Mouse (Mus musculus): Measurements from ENCODE around the gene Arl8b. TPM values are rescaled to one million over a fixed set of nuclear protein-coding genes. Genes with fewer than 3 reads are reported as not detected.

Gene Arl8b
- polyA plus RNA-seq, 2 experiments = 28.0 to 76.5 TPM

DNA sequence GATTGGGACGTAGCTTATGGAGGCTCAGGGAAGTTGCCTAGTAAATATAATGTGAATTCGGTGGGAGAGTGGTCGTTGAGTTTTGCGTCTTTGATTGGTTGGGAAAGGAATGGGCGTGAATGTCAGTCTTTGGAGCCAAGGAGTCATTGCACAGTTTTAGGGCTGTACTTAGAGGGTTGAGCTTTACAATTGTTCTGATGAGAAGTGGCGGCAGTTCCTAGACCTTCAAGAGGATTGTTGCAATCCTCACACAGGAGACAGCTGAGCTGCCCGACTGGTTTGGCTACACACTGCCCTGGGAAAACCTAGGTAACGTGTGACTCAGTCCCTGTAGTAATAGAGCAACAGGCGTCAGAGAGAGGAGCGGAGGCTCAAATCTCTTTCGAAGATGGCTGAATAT lies 1.2 kb downstream of the Arl8b start:
- Histone ChIP-seq H3K36me3 (ENCODE audit: control insufficient read depth, insufficient read depth, low read length) (no peaks in the 10 kb centered on the region), H3K27ac (replicated peaks; ENCODE audit: low read depth, low read length) (no peak overlapping the region), H3K4me3 (replicated peaks; ENCODE audit: low read length) (peak overlapping the region; percentile 100), H3K9ac (ENCODE audit: low read depth, low read length, severe bottlenecking) (peak overlapping the region; percentile 95), H3K9me3 (ENCODE audit: control insufficient read depth, low read length) (no peaks in the 10 kb centered on the region), H3K27me3 (ENCODE audit: control insufficient read depth, insufficient read depth, low read length) (no peaks in the 10 kb centered on the region), H3K4me2 (replicated peaks; ENCODE audit: low read depth, low read length, severe bottlenecking) (peak overlapping the region; percentile 75), H3K4me1 (ENCODE audit: control insufficient read depth, insufficient read depth, low read length) (peaks cover 12% of the 10 kb centered on the region)
- peak; percentile 14 for DNase-seq (ENCODE audit: low spot score)
- WGBS = 24% methylated on average over 11 of the region's 11 CpGs
- no peak for TF ChIP-seq POLR2A (IDR thresholded peaks at IDR 0.05; ENCODE audit: borderline replicate concordance, extremely low read depth, insufficient read depth, insufficient read length)
- ATAC-seq (ENCODE audit: low FRiP score, low read depth) = no peak

- Histone ChIP-seq H3K9me3 (ENCODE audit: control insufficient read depth, low read length) (no peaks in the 10 kb centered on the region), H3K4me3 (replicated peaks; ENCODE audit: low read length) (peak overlapping the region; percentile 100), H3K9ac (ENCODE audit: low read depth, low read length, severe bottlenecking) (0 out of 2 replicates have a peak overlapping the region, but pooled peaks have one; percentile 95), H3K4me1 (ENCODE audit: control insufficient read depth, insufficient read depth, low read length) (peaks cover 12% of the 10 kb centered on the region), H3K4me2 (replicated peaks; ENCODE audit: low read depth, low read length, severe bottlenecking) (peak overlapping the region; percentile 75), H3K27ac (replicated peaks; ENCODE audit: low read depth, low read length) (no peak overlapping the region), H3K27me3 (ENCODE audit: control insufficient read depth, insufficient read depth, low read length) (no peaks in the 10 kb centered on the region), H3K36me3 (ENCODE audit: control insufficient read depth, insufficient read depth, low read length) (no peaks in the 10 kb centered on the region)
- WGBS = 47% methylated on average over 5 of the region's 5 CpGs
- DNase-seq (ENCODE audit: low spot score) = no peak
- TF ChIP-seq POLR2A (IDR thresholded peaks at IDR 0.05; ENCODE audit: borderline replicate concordance, extremely low read depth, insufficient read depth, insufficient read length) = no peak
- no peak for ATAC-seq (ENCODE audit: low FRiP score, low read depth)
Measured at GRCm38 (mm10) chr6:108784796-108785195, 1.9 kb downstream of the Arl8b start.

- H3K4me2 ChIP-seq (replicated peaks; ENCODE audit: low read depth, low read length, severe bottlenecking) = no peak overlapping the region
- H3K36me3 ChIP-seq (ENCODE audit: control insufficient read depth, insufficient read depth, low read length) = no peaks in the 10 kb centered on the region
- no peaks in the 10 kb centered on the region for H3K9me3 ChIP-seq (ENCODE audit: control insufficient read depth, low read length)
- no peak overlapping the region for H3K27ac ChIP-seq (replicated peaks; ENCODE audit: low read depth, low read length)
- no peaks in the 10 kb centered on the region for H3K27me3 ChIP-seq (ENCODE audit: control insufficient read depth, insufficient read depth, low read length)
- no peak for DNase-seq (ENCODE audit: low spot score)
- peaks cover 12% of the 10 kb centered on the region for H3K4me1 ChIP-seq (ENCODE audit: control insufficient read depth, insufficient read depth, low read length)
- H3K4me3 ChIP-seq (replicated peaks; ENCODE audit: low read length) = no peak overlapping the region
- TF ChIP-seq POLR2A (IDR thresholded peaks at IDR 0.05; ENCODE audit: borderline replicate concordance, extremely low read depth, insufficient read depth, insufficient read length) = no peak
- H3K9ac ChIP-seq (ENCODE audit: low read depth, low read length, severe bottlenecking) = no peak overlapping the region
- ATAC-seq (ENCODE audit: low FRiP score, low read depth) = no peak
- 94% methylated on average over 3 of the region's 3 CpGs for WGBS
Measured at GRCm38 (mm10) chr6:108785551-108785950, 2.7 kb downstream of the Arl8b start.

GRCm38 (mm10) chr6:108791498-108791897 lies 8.6 kb downstream of the Arl8b start:
- no peak overlapping the region for H3K27ac ChIP-seq (replicated peaks; ENCODE audit: low read depth, low read length)
- no peak overlapping the region for H3K4me3 ChIP-seq (replicated peaks; ENCODE audit: low read length)
- WGBS = 76% methylated on average over 5 of the region's 5 CpGs

DNA sequence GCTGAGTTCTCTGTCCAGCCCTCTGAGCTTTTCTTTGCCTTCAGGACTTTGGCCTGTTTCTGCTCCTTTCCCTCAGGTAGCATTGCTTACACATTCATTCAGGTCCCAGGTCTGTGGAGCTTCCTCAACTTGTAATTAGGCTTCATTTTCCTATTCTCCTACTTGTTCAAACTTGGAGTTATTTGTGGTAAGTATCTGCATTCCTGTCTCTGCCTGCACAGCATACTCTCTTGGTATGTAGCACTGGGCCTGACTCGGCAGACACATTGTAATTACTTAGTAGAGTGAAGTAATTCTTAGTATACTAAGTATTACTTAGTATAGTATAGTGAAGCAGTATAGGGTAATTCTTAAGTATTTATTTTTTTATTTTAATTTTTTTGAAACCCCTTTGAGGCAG lies 13.0 kb downstream of the Arl8b start:
- Histone ChIP-seq H3K4me1 (ENCODE audit: control insufficient read depth, insufficient read depth, low read length) (peaks cover 4% of the 10 kb centered on the region; the same call in 1 of the 2 replicates), H3K36me3 (ENCODE audit: control insufficient read depth, insufficient read depth, low read length) (no peaks in the 10 kb centered on the region), H3K4me2 (replicated peaks; ENCODE audit: low read depth, low read length, severe bottlenecking) (no peak overlapping the region), H3K27me3 (ENCODE audit: control insufficient read depth, insufficient read depth, low read length) (no peaks in the 10 kb centered on the region), H3K4me3 (replicated peaks; ENCODE audit: low read length) (no peak overlapping the region), H3K9me3 (ENCODE audit: control insufficient read depth, low read length) (no peaks in the 10 kb centered on the region), H3K9ac (ENCODE audit: low read depth, low read length, severe bottlenecking) (no peak overlapping the region), H3K27ac (replicated peaks; ENCODE audit: low read depth, low read length) (no peak overlapping the region)
- no peak for TF ChIP-seq POLR2A (IDR thresholded peaks at IDR 0.05; ENCODE audit: borderline replicate concordance, extremely low read depth, insufficient read depth, insufficient read length)
- 65% methylated on average over 1 of the region's 1 CpGs for WGBS
- no peak for DNase-seq (ENCODE audit: low spot score)
- no peak for ATAC-seq (ENCODE audit: low FRiP score, low read depth)

More at GRCm38 (mm10) chr6:108791498-108791897, 8.6 kb downstream of the Arl8b start:
- Histone ChIP-seq H3K9ac (ENCODE audit: low read depth, low read length, severe bottlenecking) (no peak overlapping the region), H3K4me1 (ENCODE audit: control insufficient read depth, insufficient read depth, low read length) (peaks cover under 1% of the 10 kb centered on the region; the same call in 1 of the 2 replicates), H3K9me3 (ENCODE audit: control insufficient read depth, low read length) (no peaks in the 10 kb centered on the region), H3K36me3 (ENCODE audit: control insufficient read depth, insufficient read depth, low read length) (no peaks in the 10 kb centered on the region), H3K4me2 (replicated peaks; ENCODE audit: low read depth, low read length, severe bottlenecking) (no peak overlapping the region), H3K27me3 (ENCODE audit: control insufficient read depth, insufficient read depth, low read length) (no peaks in the 10 kb centered on the region)
- ATAC-seq (ENCODE audit: low FRiP score, low read depth) (no peak), DNase-seq (ENCODE audit: low spot score) (no peak)
- no peak for TF ChIP-seq POLR2A (IDR thresholded peaks at IDR 0.05; ENCODE audit: borderline replicate concordance, extremely low read depth, insufficient read depth, insufficient read length)

DNA sequence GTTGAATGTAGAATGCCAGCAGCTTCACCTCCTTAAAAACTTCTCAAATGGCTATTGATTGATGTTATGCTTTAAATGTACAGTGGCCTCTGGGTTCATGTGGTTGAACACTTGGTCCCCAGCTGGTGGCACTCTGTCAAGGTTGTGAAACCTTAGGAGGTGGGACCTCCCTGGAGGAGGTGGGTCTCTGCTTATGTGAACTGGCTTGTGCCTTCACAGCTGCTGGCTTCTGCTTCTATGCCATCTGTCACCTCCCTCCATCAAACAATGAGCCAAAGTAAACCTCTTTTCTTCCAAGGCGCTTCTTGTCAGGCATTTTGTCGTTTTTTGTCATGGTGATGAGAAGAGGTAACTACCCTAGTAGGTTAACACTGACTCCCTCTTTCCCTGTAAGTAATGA lies 13.8 kb downstream of the Arl8b start:
- H3K9me3 ChIP-seq (ENCODE audit: control insufficient read depth, low read length) = no peaks in the 10 kb centered on the region
- H3K4me1 ChIP-seq (ENCODE audit: control insufficient read depth, insufficient read depth, low read length) = peaks cover 4% of the 10 kb centered on the region; the same call in 1 of the 2 replicates
- H3K4me2 ChIP-seq (replicated peaks; ENCODE audit: low read depth, low read length, severe bottlenecking) = no peak overlapping the region
- DNase-seq (ENCODE audit: low spot score) (no peak), ATAC-seq (ENCODE audit: low FRiP score, low read depth) (peak; percentile 60; the same call in 1 of the 2 replicates)
- no peaks in the 10 kb centered on the region for H3K27me3 ChIP-seq (ENCODE audit: control insufficient read depth, insufficient read depth, low read length)
- H3K9ac ChIP-seq (ENCODE audit: low read depth, low read length, severe bottlenecking) = no peak overlapping the region
- WGBS = 57% methylated on average over 2 of the region's 2 CpGs
- TF ChIP-seq POLR2A (IDR thresholded peaks at IDR 0.05; ENCODE audit: borderline replicate concordance, extremely low read depth, insufficient read depth, insufficient read length) = no peak
- no peak overlapping the region for H3K27ac ChIP-seq (replicated peaks; ENCODE audit: low read depth, low read length)
- no peak overlapping the region for H3K4me3 ChIP-seq (replicated peaks; ENCODE audit: low read length)
- no peaks in the 10 kb centered on the region for H3K36me3 ChIP-seq (ENCODE audit: control insufficient read depth, insufficient read depth, low read length)
